Mouse (Mus musculus) adrenal gland (tissue): ENCODE measurements around the gene Rarg.

ENCODE experiments used
- intact Hi-C: fragments of 180-260 bp; cut with DNase I; formaldehyde crosslinking; loops from one replicate; pipeline ENCODE4 v1.15.1; 2025

Rarg gene

DNA sequence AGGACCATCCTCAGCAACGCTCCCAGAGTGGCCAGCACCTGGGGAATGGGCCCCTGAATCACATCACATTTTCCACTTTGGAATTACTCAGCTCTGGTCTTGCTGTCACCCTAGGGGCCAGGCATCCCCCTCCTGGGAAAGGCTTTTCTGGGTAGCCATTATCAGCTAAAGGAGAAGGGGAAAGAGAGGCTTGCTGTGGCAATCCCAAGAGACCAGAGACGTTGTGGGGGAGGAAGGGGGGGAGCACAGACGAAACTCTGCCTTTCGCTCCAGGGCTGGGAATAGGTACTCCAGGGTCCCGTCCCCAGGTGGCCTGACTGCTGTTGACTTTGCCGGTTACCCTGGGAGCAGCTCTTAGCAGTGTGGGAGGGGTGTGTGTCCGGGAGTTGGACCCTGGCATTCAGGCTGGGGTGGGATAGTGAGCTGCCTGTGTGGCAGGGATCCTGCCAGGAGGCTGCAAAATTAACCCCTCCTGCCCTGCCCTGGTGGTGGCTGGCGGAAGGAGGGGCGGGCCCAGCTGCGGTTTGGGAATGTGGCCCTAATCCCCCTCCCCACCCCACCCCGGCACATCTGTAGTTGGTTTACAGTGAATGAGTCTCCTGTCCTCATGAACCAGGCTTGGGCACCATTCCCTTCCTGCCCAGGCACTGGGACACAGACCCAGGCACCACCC lies 1.4 kb upstream of the Rarg start:
- intact Hi-C loops, result no loop called here

GRCm38 (mm10) chr15:102258076-102258470 lies 756 bp upstream of the Rarg start:
- intact Hi-C loops, result no loop called here

- intact Hi-C loops, result no loop called here
These were observed 701 bp downstream of the Rarg start for GRCm38 (mm10) chr15:102256431-102257201.

DNA sequence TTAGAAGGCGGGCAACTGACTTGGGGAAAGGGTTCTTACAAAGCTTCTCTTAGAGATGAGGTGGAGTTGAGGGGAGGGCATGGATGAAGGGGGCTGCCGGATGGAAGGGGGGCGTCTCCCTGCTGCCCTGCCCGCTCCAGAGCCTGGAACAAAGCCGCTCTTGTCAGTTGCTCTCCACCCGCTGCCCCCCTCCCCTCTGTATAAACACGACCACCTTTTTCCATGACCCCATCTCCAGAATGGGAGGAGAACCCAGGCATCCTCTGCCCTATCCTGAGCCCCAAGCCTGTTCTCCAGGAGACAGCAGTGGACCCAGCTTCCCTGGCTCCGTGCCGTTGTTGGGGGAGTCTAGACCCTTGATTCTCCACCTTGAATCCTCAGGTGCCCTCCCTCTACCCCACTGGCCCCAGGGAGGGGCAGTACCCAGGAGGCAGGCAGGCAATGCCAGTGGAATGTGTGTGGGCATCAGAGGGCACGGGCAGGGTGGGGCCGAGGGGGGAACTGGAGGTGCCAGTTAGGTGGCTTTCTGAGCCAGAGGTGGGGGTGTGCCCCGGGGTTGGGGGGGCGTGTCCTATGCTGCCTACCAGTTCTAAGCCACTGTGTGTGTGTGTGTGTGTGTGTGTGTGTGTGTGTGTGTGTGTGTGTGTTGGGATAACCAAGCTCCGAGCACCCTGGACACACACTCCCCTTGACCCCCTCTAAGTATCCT lies 1.6 kb downstream of the Rarg start:
- intact Hi-C loops, result no loop called here

- intact Hi-C loops, result no loop called here
These were observed 6.8 kb downstream of the Rarg start for GRCm38 (mm10) chr15:102250521-102250920.

DNA sequence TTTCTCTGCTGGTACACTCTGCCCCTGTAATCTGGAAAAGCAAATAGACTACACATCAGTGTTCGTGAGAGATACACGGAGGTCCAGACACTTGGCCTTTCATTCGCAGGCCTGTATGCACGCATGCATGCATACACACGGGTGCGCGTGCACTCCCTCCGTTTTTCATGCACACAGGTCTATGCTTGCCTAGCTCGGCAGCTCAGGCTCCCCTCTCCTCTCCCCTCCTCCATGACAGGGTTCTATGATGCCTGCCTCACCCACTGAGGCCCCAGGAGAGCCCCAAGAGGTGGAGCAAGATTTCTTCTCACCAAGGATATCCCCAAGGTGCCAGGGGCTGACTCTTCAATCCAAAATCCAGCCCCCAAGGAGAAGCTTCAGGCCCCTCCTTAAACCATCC lies 7.3 kb downstream of the Rarg start:
- intact Hi-C loops, result no loop called here

GRCm38 (mm10) chr15:102249251-102249691 lies 8.0 kb downstream of the Rarg start:
- intact Hi-C loops, result no loop called here

- intact Hi-C loops, result no loop called here
These were observed 8.5 kb downstream of the Rarg start for GRCm38 (mm10) chr15:102248812-102249191.

DNA sequence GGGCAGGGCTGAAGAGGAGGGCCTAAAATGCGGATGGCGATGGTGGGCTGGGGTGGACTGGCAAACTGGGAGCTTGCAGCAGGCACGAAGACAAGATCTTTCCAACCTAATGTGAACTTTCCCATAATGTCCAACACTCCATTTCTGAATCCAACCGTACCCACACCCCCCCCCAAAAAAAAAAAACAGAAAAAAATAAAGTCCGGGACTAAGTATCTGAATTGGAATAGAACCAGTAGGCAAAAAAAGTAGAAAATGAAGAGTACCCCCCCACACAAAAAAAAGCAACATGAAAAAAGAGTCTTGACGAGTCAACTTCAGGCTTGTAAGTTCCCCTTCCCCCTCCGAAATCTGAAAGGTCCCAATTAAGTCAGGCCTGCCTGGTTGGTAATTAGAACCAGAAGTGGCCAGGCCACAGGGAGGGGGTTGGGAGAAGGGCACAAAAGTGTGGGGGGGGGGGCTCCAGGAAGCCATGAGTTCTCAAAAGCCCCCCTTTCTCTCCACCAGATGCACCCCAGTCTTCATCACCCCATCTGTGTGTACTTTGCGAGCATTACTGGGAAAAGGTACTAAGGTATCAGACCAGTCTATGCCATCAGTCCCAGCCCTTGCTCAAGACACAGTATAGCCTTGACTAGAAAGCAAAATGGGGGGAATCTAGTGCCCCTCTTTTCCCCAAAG lies 9.0 kb downstream of the Rarg start:
- intact Hi-C loops, result no loop called here

DNA sequence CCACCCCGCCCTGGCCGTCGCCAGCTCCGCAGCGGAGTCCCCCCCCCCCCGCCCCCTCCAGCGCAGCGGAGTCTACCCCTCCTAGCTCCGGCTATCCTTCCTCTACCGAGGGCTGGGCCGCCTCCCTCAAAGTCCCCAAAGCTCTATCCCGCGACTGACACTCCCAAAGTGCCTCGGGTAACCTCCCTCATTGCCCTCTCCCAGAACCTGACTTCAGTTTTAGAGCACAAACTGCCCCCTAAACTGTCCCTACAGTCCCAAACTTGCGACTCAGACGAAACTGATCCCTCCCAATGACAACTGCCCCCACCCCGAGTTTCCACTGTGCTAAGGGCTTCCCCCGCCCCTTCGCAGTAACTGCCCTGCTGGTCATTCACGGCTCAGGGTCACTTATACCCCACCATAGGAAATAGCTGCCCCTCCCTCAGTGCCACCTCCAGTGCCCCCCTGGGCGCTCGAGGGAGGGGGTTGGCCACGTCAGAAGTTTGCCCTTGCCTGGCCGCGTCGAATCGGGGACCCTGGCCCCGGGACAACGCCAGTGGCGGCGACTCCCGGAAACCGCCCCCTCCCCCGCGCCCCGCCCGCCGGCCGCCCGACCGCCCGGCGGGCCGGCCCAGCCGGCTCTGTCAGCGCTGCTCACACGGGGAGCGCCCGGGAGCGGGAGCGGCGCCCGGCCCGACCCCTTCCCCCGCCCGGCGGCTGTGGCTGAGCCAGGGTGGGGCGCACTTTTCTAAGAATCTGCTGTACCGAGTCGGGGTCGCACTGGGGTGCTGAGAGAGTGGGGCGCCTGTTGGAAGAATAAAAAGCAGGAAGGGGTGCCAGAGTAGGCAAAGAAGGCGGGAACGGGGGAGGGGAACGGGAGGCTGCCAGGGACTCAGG lies 9.8 kb downstream of the Rarg start:
- intact Hi-C loops, result no loop called here

DNA sequence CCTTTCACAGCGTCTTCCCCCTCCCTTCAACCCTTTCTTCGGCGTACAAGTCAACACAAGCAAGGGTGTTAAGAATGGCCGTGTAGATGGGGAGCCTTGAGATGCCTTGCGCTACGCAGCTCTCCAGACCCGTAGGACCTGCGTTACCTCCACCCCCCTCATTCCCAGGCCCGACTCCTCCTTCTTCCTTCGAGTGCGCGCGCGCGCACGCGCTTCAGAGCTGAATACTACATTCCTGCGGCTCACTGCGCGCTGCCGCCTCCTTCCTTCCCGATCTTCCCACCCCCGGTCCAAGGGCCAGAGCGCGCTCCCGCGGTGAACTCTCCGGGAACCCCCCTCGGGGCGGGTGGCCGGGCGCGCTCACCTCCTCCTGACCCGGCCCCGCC lies 10.5 kb downstream of the Rarg start:
- intact Hi-C loops, result no loop called here

GRCm38 (mm10) chr15:102245891-102246741 lies 11.2 kb downstream of the Rarg start:
- intact Hi-C loops, result no loop called here

GRCm38 (mm10) chr15:102245461-102245881 lies 11.8 kb downstream of the Rarg start:
- intact Hi-C loops, result no loop called here

GRCm38 (mm10) chr15:102244306-102245191 lies 12.8 kb downstream of the Rarg start:
- intact Hi-C loops, result no loop called here

- intact Hi-C loops, result no loop called here
These were observed 13.8 kb downstream of the Rarg start for GRCm38 (mm10) chr15:102243229-102244190.

- intact Hi-C loops, result no loop called here
These were observed 14.7 kb downstream of the Rarg start for GRCm38 (mm10) chr15:102242404-102243228.

DNA sequence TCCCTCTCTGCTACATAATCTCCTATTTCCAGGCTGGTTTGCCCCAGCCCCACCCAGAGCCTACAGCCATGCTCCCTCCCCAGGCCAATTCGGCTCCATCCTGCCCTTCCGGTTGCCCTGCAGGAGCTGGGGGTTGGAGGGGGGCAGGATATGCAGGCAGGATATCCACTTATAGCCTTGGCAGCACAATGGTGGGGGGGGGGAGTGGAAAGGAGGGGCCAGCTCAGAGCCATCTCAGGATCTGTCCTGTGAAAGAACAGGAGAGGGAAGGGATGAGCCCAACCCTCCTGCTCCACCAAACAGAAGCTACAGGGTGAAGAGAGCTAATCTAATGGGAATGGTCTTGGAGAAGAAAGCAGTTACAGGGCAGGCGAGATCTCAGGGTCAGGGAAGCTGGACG lies 16.7 kb downstream of the Rarg start:
- intact Hi-C loops, result loop anchor here (2.0 kb wide), 1 partner anchor 38 kb away; the partner anchor contains the start of gene Mfsd5
